Mouse (Mus musculus) neural tube, embryonic 12.5 days (tissue): ENCODE data around the gene Gm49361. TPM values are rescaled to one million over a fixed set of nuclear protein-coding genes. Genes with fewer than 3 reads are reported as not detected.

Source experiments
- ATAC-seq: fragments of 200-750 bp; cut with Nextera tagmentation; 2 replicates; pipeline ENCODE4 v1.8.0; 2017; ENCODE audit warnings: low read depth, mild to moderate bottlenecking, moderate TSS enrichment, moderate library complexity; ENCODE audit not compliant: low FRiP score
- H3K27ac ChIP-seq: fragments of 300-500 bp; sonication (generic); 2 replicates; pipeline ENCODE4 v1.5.1; 2016
- H3K27me3 ChIP-seq: fragments of 300-500 bp; sonication (generic); replicated peaks from 2 replicates; pipeline ENCODE4 v1.6.1; 2016; ENCODE audit warnings: mild to moderate bottlenecking
- H3K36me3 ChIP-seq: fragments of 300-500 bp; sonication (generic); 2 replicates; pipeline ENCODE4 v1.6.1; 2016; ENCODE audit warnings: mild to moderate bottlenecking
- H3K4me1 ChIP-seq: fragments of 300-500 bp; sonication (generic); 2 replicates; pipeline ENCODE4 v1.6.1; 2016
- H3K4me2 ChIP-seq: fragments of 300-500 bp; sonication (generic); replicated peaks from 2 replicates; pipeline ENCODE4 v1.6.1; 2016; ENCODE audit warnings: mild to moderate bottlenecking
- H3K4me3 ChIP-seq: fragments of 300-500 bp; sonication (generic); 2 replicates; pipeline ENCODE4 v1.5.1; 2016
- H3K9ac ChIP-seq: fragments of 300-500 bp; sonication (generic); 2 replicates; pipeline ENCODE4 v1.6.1; 2016; ENCODE audit warnings: mild to moderate bottlenecking
- H3K9me3 ChIP-seq: fragments of 300-500 bp; sonication (generic); 2 replicates; pipeline ENCODE4 v1.6.1; 2016; ENCODE audit warnings: mild to moderate bottlenecking
- WGBS: fragments of 180-500 bp; shearing (Covaris S2); methylation state at CpG from one replicate; pipeline ENCODE4 v1.1.7; 2016; 5-methylcytosine and 5-hydroxymethylcytosine counted together
- polyA plus RNA-seq: library from polyadenylated mRNA; unstranded; fragments of >200 nt; fragmentation: Nextera tagmentation; extraction: Ambion mirVana; gene quantifications from 2 replicates; pipeline ENCODE4 v1.2.1, GENCODE M21; 2016

Gene Gm49361
- polyA plus RNA-seq, 1 experiment from 2014 or later = not detected

GRCm38 (mm10) chr14:57726172-57726571, 19.7 kb downstream of the Gm49361 start:
- H3K4me3 ChIP-seq = no peak overlapping the region

GRCm38 (mm10) chr14:57724473-57724872, 21.4 kb downstream of the Gm49361 start:
- Histone ChIP-seq H3K36me3 (peaks cover 11% of the 10 kb centered on the region; the same call in 1 of the 2 replicates), H3K27me3 (no peaks in the 10 kb centered on the region), H3K9me3 (peaks cover 6% of the 10 kb centered on the region; the same call in 1 of the 2 replicates), H3K27ac (no peak overlapping the region), H3K9ac (no peak overlapping the region), H3K4me3 (no peak overlapping the region), H3K4me1 (peaks cover 2% of the 10 kb centered on the region; the same call in 1 of the 2 replicates), H3K4me2 (no peak overlapping the region)
- 81% methylated on average over 4 of the region's 4 CpGs for WGBS
- no peak for ATAC-seq

More at GRCm38 (mm10) chr14:57726172-57726571, 19.7 kb downstream of the Gm49361 start:
- Histone ChIP-seq H3K27ac (no peak overlapping the region), H3K9me3 (peaks cover 6% of the 10 kb centered on the region; the same call in 1 of the 2 replicates), H3K27me3 (no peaks in the 10 kb centered on the region), H3K4me2 (no peak overlapping the region), H3K9ac (no peak overlapping the region), H3K4me1 (peaks cover 19% of the 10 kb centered on the region), H3K36me3 (peaks cover 11% of the 10 kb centered on the region; the same call in 1 of the 2 replicates)
- ATAC-seq = no peak
- 81% methylated on average over 8 of the region's 8 CpGs for WGBS

- Histone ChIP-seq H3K9ac (no peak overlapping the region), H3K4me2 (no peak overlapping the region), H3K27ac (no peak overlapping the region), H3K27me3 (no peaks in the 10 kb centered on the region), H3K4me3 (no peak overlapping the region), H3K9me3 (no peaks in the 10 kb centered on the region), H3K4me1 (peaks cover 5% of the 10 kb centered on the region; the same call in 1 of the 2 replicates), H3K36me3 (peaks cover 2% of the 10 kb centered on the region; the same call in 1 of the 2 replicates)
- ATAC-seq = no peak
- 90% methylated on average over 4 of the region's 4 CpGs for WGBS
Observed at GRCm38 (mm10) chr14:57718245-57718644, 27.7 kb downstream of the Gm49361 start.

- H3K4me2 ChIP-seq = no peak overlapping the region
- peaks cover 2% of the 10 kb centered on the region; the same call in 1 of the 2 replicates for H3K36me3 ChIP-seq
- H3K4me1 ChIP-seq = peaks cover 5% of the 10 kb centered on the region; the same call in 1 of the 2 replicates
- H3K9me3 ChIP-seq = no peaks in the 10 kb centered on the region
- H3K27ac ChIP-seq = no peak overlapping the region
- no peak overlapping the region for H3K4me3 ChIP-seq
- H3K27me3 ChIP-seq = no peaks in the 10 kb centered on the region
- ATAC-seq = no peak
- no peak overlapping the region for H3K9ac ChIP-seq
- 51% methylated on average over 4 of the region's 4 CpGs for WGBS
Observed at GRCm38 (mm10) chr14:57716601-57717245, 29.2 kb downstream of the Gm49361 start.

GRCm38 (mm10) chr14:57712884-57713283, 33.0 kb downstream of the Gm49361 start:
- Histone ChIP-seq H3K4me1 (peaks cover 12% of the 10 kb centered on the region), H3K4me2 (no peak overlapping the region), H3K27me3 (no peaks in the 10 kb centered on the region), H3K27ac (no peak overlapping the region), H3K4me3 (no peak overlapping the region), H3K9ac (no peak overlapping the region), H3K36me3 (peaks cover 2% of the 10 kb centered on the region; the same call in 1 of the 2 replicates), H3K9me3 (no peaks in the 10 kb centered on the region)
- 87% methylated on average over 1 of the region's 1 CpGs for WGBS
- ATAC-seq = no peak

- 90% methylated on average over 6 of the region's 6 CpGs for WGBS
Observed at GRCm38 (mm10) chr14:57711059-57711458, 34.8 kb downstream of the Gm49361 start.

GRCm38 (mm10) chr14:57709171-57709570, 36.7 kb downstream of the Gm49361 start:
- 0 out of 2 replicates have a peak overlapping the region, but pooled peaks have one; percentile 4 for H3K4me2 ChIP-seq
- H3K4me3 ChIP-seq = no peak overlapping the region
- WGBS = 19% methylated on average over 10 of the region's 10 CpGs
- peaks cover 15% of the 10 kb centered on the region for H3K4me1 ChIP-seq
- no peak overlapping the region for H3K27ac ChIP-seq
- H3K27me3 ChIP-seq = no peaks in the 10 kb centered on the region
- no peaks in the 10 kb centered on the region for H3K36me3 ChIP-seq
- H3K9me3 ChIP-seq = no peaks in the 10 kb centered on the region
- peak; percentile 46; the same call in 1 of the 2 replicates for ATAC-seq
- no peak overlapping the region for H3K9ac ChIP-seq

More at GRCm38 (mm10) chr14:57711059-57711458, 34.8 kb downstream of the Gm49361 start:
- H3K4me3 ChIP-seq = no peak overlapping the region
- ATAC-seq = no peak
- no peaks in the 10 kb centered on the region for H3K27me3 ChIP-seq
- no peak overlapping the region for H3K27ac ChIP-seq
- peaks cover 15% of the 10 kb centered on the region for H3K4me1 ChIP-seq
- no peaks in the 10 kb centered on the region for H3K36me3 ChIP-seq
- no peaks in the 10 kb centered on the region for H3K9me3 ChIP-seq
- H3K9ac ChIP-seq = no peak overlapping the region
- no peak overlapping the region for H3K4me2 ChIP-seq

GRCm38 (mm10) chr14:57708580-57708979, 37.3 kb downstream of the Gm49361 start:
- 83% methylated on average over 7 of the region's 7 CpGs for WGBS

GRCm38 (mm10) chr14:57707100-57707893, 38.6 kb downstream of the Gm49361 start:
- ATAC-seq = no peak
- WGBS = 47% methylated on average over 18 of the region's 18 CpGs
- Histone ChIP-seq H3K4me1 (peaks cover 16% of the 10 kb centered on the region), H3K36me3 (no peaks in the 10 kb centered on the region), H3K9ac (peak overlapping the region; percentile 21; the same call in 1 of the 2 replicates), H3K4me3 (no peak overlapping the region), H3K27me3 (no peaks in the 10 kb centered on the region), H3K4me2 (no peak overlapping the region), H3K27ac (peak overlapping the region; percentile 29), H3K9me3 (no peaks in the 10 kb centered on the region)

More at GRCm38 (mm10) chr14:57708580-57708979, 37.3 kb downstream of the Gm49361 start:
- Histone ChIP-seq H3K4me1 (peaks cover 15% of the 10 kb centered on the region), H3K9me3 (no peaks in the 10 kb centered on the region), H3K27me3 (no peaks in the 10 kb centered on the region), H3K9ac (no peak overlapping the region), H3K4me3 (no peak overlapping the region), H3K36me3 (no peaks in the 10 kb centered on the region), H3K4me2 (no peak overlapping the region), H3K27ac (no peak overlapping the region)
- ATAC-seq = no peak

GRCm38 (mm10) chr14:57706760-57707099, 39.2 kb downstream of the Gm49361 start:
- no peak for ATAC-seq
- H3K4me2 ChIP-seq = no peak overlapping the region
- no peak overlapping the region for H3K9ac ChIP-seq
- 90% methylated on average over 4 of the region's 4 CpGs for WGBS
- no peaks in the 10 kb centered on the region for H3K9me3 ChIP-seq
- peaks cover 18% of the 10 kb centered on the region for H3K4me1 ChIP-seq
- no peak overlapping the region for H3K4me3 ChIP-seq
- no peaks in the 10 kb centered on the region for H3K27me3 ChIP-seq
- H3K36me3 ChIP-seq = no peaks in the 10 kb centered on the region
- H3K27ac ChIP-seq = no peak overlapping the region

- Histone ChIP-seq H3K4me3 (no peak overlapping the region), H3K9me3 (no peaks in the 10 kb centered on the region), H3K4me1 (peaks cover 18% of the 10 kb centered on the region), H3K4me2 (no peak overlapping the region), H3K27ac (no peak overlapping the region), H3K27me3 (no peaks in the 10 kb centered on the region), H3K36me3 (no peaks in the 10 kb centered on the region), H3K9ac (no peak overlapping the region)
- 90% methylated on average over 4 of the region's 4 CpGs for WGBS
- no peak for ATAC-seq
Observed at GRCm38 (mm10) chr14:57705759-57706158, 40.1 kb downstream of the Gm49361 start.

- Histone ChIP-seq H3K9ac (no peak overlapping the region), H3K27ac (no peak overlapping the region), H3K4me1 (peaks cover 18% of the 10 kb centered on the region), H3K36me3 (peaks cover 5% of the 10 kb centered on the region), H3K4me2 (no peak overlapping the region), H3K4me3 (no peak overlapping the region), H3K27me3 (no peaks in the 10 kb centered on the region), H3K9me3 (no peaks in the 10 kb centered on the region)
- WGBS = 82% methylated on average over 4 of the region's 4 CpGs
- no peak for ATAC-seq
Observed at GRCm38 (mm10) chr14:57705075-57705474, 40.8 kb downstream of the Gm49361 start.
